Mouse (Mus musculus) lung, adult 2 months (tissue): Measurements from ENCODE around the gene Msi1.

Experiments
- CTCF ChIP-seq: fragments of 200-500 bp; IDR thresholded peaks from 2 replicates; pipeline ENCODE4 v1.5.1; 2011; ENCODE audit warnings: mild to moderate bottlenecking, low read length, control low read depth; ENCODE audit not compliant: insufficient read depth
- POLR2A ChIP-seq: fragments of 200-500 bp; IDR thresholded peaks from 2 replicates; pipeline ENCODE4 v1.6.1; 2011; ENCODE audit warnings: low read depth, mild to moderate bottlenecking, control low read depth, low read length, borderline replicate concordance; ENCODE audit errors: extremely low read depth

- TF ChIP-seq CTCF (no peak), POLR2A (no peak)
Measured at GRCm38 (mm10) chr5:115450410-115451317, 21.3 kb downstream of the Msi1 start.
